ENCODE assay signal across 8 mouse cellular contexts in the genomic region with DNA sequence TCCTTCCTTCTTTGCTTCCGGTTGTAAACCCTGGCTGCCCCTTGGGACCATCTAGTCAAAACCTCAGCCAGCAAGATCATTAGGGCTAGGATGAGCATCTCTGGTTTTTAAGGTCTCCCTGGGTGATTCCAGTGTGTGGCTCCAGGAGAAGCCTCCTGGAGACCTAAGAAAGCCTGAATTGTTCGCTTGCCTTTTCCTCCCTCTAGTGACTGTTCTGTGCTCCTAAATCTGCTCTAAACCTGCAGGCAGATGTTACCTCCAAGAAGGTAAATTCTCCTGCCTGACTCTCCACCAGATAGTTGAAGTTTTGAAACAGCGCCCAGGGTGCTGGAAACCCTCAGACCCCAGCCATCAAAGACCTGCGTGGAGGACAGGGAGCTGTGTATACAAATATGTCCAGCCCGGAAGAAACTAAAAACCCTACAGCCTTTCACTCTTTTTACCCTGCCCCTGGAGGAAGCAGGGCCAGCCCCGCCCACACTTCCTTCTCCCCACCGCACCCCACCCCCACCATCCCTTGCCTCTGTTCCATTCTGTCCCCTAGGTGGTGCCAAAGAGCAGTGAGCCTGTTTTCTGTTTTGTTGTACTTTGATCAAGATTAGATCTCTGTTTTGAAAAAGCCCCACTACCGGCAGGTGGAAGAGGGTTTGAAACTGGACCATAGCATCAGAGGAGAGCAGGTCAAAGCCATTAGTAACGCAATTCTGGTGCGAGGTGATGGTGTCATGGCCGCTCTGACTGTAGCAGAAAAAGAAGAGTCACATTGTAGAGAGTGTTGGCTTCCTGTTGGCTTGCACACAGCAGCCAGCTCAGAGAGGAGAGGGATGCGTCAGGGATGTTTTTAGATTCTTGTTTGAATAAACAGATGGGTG. TPM values are rescaled to one million over a fixed set of nuclear protein-coding genes. Genes with fewer than 3 reads are reported as not detected.
A peak's percentile ranks its signal among the peaks of the same experiment; 100 is the strongest.
DNase-seq lines count a peak whose midpoint lies in the region; ATAC-seq lines count a peak whose summit lies in the region.

No protein-coding gene starts in this region.

- no peaks in the 10 kb centered on the region for H3K36me3 ChIP-seq in forebrain, embryonic 14.5 days (ENCODE audit: control insufficient read depth, insufficient read depth, low read length)
- H3K36me3 ChIP-seq in hindbrain, embryonic 10.5 days: no peaks in the 10 kb centered on the region

- H3K9me3 ChIP-seq in forebrain, embryonic 14.5 days (replicated peaks; ENCODE audit: control insufficient read depth, low read length): no peaks in the 10 kb centered on the region
- no peaks in the 10 kb centered on the region for H3K9me3 ChIP-seq in hindbrain, embryonic 10.5 days

- ATAC-seq in forebrain, embryonic 14.5 days: peak; percentile 65

- 0 out of 2 replicates have a peak overlapping the region, but pooled peaks have one; percentile 21 for H3K9ac ChIP-seq in forebrain, embryonic 14.5 days (ENCODE audit: low read length)

- H3K27ac ChIP-seq in forebrain, embryonic 14.5 days (ENCODE audit: low read depth, low read length): no peak overlapping the region
- H3K27ac ChIP-seq in hindbrain, embryonic 10.5 days: peak overlapping the region; percentile 73

- WGBS in forebrain, embryonic 14.5 days: 12% methylated on average over 12 of the region's 12 CpGs
- 9% methylated on average over 12 of the region's 12 CpGs for WGBS in hindbrain, embryonic 10.5 days

- peak overlapping the region; percentile 38 for H3K4me2 ChIP-seq in forebrain, embryonic 14.5 days (ENCODE audit: low read length)

- DNase-seq in MEL-GATA-1-ER (ENCODE audit: extremely low read depth, low read depth): peak; percentile 25
- DNase-seq in c-Kit-positive CD71-positive TER-119-positive erythroid progenitor cells, embryonic 14.5 days (ENCODE audit: low spot score): peak; percentile 44
- peak; percentile 75 for DNase-seq in forebrain, embryonic 14.5 days (ENCODE audit: low spot score)
- peak; percentile 72 for DNase-seq in hindbrain, embryonic 10.5 days (ENCODE audit: low spot score)
- peak; percentile 17 for DNase-seq in layer of hippocampus, adult 9-10 months (ENCODE audit: low spot score)
- DNase-seq in lung, postnatal 25 days (ENCODE audit: low spot score): peak; percentile 78
- peak; percentile 49 to 61 for DNase-seq in right cerebral cortex, adult 2 months (ENCODE audit: low spot score in 2 of 2)
- DNase-seq in urinary bladder, postnatal 4 days (ENCODE audit: low spot score in 2 of 2): peak; percentile 39 to 75

- H3K4me3 ChIP-seq in forebrain, embryonic 14.5 days (ENCODE audit: low read depth, low read length): no peak overlapping the region
- peak overlapping the region; percentile 20; the same call in 1 of the 2 replicates for H3K4me3 ChIP-seq in hindbrain, embryonic 10.5 days

- 0 out of 2 replicates have a peak, but pooled peaks cover 2% of the 10 kb centered on the region for H3K4me1 ChIP-seq in forebrain, embryonic 14.5 days (ENCODE audit: control insufficient read depth, insufficient read depth, low read length)
- peaks cover 18% of the 10 kb centered on the region for H3K4me1 ChIP-seq in hindbrain, embryonic 10.5 days (replicated peaks)

- H3K27me3 ChIP-seq in forebrain, embryonic 14.5 days (replicated peaks; ENCODE audit: control insufficient read depth, insufficient read depth, low read length): no peaks in the 10 kb centered on the region
- no peaks in the 10 kb centered on the region for H3K27me3 ChIP-seq in hindbrain, embryonic 10.5 days (ENCODE audit: insufficient read depth, poor library complexity, severe bottlenecking)

RNA-seq across cellular contexts. Expression of gene Gm19935, which starts 22.0 kb away (rescaled TPM):
- 0.22 and 0.48 TPM in 2 replicates for polyA plus RNA-seq in forebrain, embryonic 14.5 days (2014; fragmentation: Nextera tagmentation; extraction: Ambion mirVana)
- 0.16 and 0.73 TPM in 2 replicates for polyA plus RNA-seq in hindbrain, embryonic 10.5 days (2016; fragmentation: Nextera tagmentation; extraction: Ambion mirVana)

RNA-seq across cellular contexts. Expression of gene Chd9, which starts 32.9 kb away (rescaled TPM):
- polyA plus RNA-seq in forebrain, embryonic 14.5 days (2014; fragmentation: Nextera tagmentation; extraction: Ambion mirVana): 95.6 and 110 TPM in 2 replicates
- polyA plus RNA-seq in hindbrain, embryonic 10.5 days (2016; fragmentation: Nextera tagmentation; extraction: Ambion mirVana): 38.0 and 40.2 TPM in 2 replicates

Comparison
In these comparisons a context has a peak if more than half of its experiments do, and no peak if none do; other contexts are left out.
1. DNase-seq: peak in every context shown above with its lines; median percentile 78 in lung, postnatal 25 days; 75 in forebrain, embryonic 14.5 days; 72 in hindbrain, embryonic 10.5 days; 57 in urinary bladder, postnatal 4 days; 55 in right cerebral cortex, adult 2 months; 44 in c-Kit-positive CD71-positive TER-119-positive erythroid progenitor cells, embryonic 14.5 days; 25 in MEL-GATA-1-ER; 17 in layer of hippocampus, adult 9-10 months.